Mouse (Mus musculus) kidney, postnatal 0 days (tissue): ENCODE results near the gene Slc5a1. TPM values are rescaled to one million over a fixed set of nuclear protein-coding genes. Genes with fewer than 3 reads are reported as not detected.

ENCODE experiments used
- ATAC-seq: fragments of 200-750 bp; cut with Nextera tagmentation; replicated peaks from 2 replicates; pipeline ENCODE4 v1.8.0; 2017; ENCODE audit warnings: low read depth, moderate number of reproducible peaks, moderate TSS enrichment, moderate library complexity; ENCODE audit not compliant: low FRiP score
- DNase-seq: peaks from one replicate; pipeline ENCODE4 v3.0.0-alpha.2; 2016; ENCODE audit warnings: low spot score
- H3K27ac ChIP-seq: fragments of 300-500 bp; sonication (generic); 2 replicates; pipeline ENCODE4 v1.5.1; 2014; ENCODE audit warnings: mild to moderate bottlenecking
- H3K27me3 ChIP-seq: fragments of 300-500 bp; sonication (generic); 2 replicates; pipeline ENCODE4 v1.6.1; 2014; ENCODE audit warnings: low read length, mixed read lengths; ENCODE audit not compliant: insufficient read depth
- H3K36me3 ChIP-seq: fragments of 300-500 bp; sonication (generic); 2 replicates; pipeline ENCODE4 v1.6.1; 2014; ENCODE audit warnings: low read length, mixed read lengths; ENCODE audit not compliant: insufficient read depth
- H3K4me1 ChIP-seq: fragments of 300-500 bp; sonication (generic); replicated peaks from 2 replicates; pipeline ENCODE4 v1.6.1; 2014; ENCODE audit warnings: antibody characterized with exemption, low read length, mixed read lengths; ENCODE audit not compliant: insufficient read depth
- H3K4me2 ChIP-seq: fragments of 300-500 bp; sonication (generic); 2 replicates; pipeline ENCODE4 v1.6.1; 2014; ENCODE audit warnings: mild to moderate bottlenecking, low read length, moderate library complexity, mixed read lengths
- H3K4me3 ChIP-seq: fragments of 300-500 bp; sonication (generic); replicated peaks from 2 replicates; pipeline ENCODE4 v1.5.1; 2014; ENCODE audit warnings: low read depth, low read length
- H3K9ac ChIP-seq: fragments of 300-500 bp; sonication (generic); 2 replicates; pipeline ENCODE4 v1.6.1; 2014; ENCODE audit warnings: low read depth, low read length
- H3K9me3 ChIP-seq: fragments of 300-500 bp; sonication (generic); replicated peaks from 2 replicates; pipeline ENCODE4 v1.6.1; 2016; ENCODE audit warnings: low read length, inconsistent platforms, mixed read lengths
- CTCF ChIP-seq: IDR thresholded peaks from 2 replicates; pipeline ENCODE4 v1.5.1; 2016; ENCODE audit warnings: antibody characterized with exemption, low read depth, mild to moderate bottlenecking, moderate library complexity
- WGBS: fragments of 180-500 bp; shearing (Covaris S2); extraction: QIAGEN DNeasy Blood & Tissue Kit; methylation state at CpG from one replicate; pipeline ENCODE4 v1.1.7; 2014; 5-methylcytosine and 5-hydroxymethylcytosine counted together
- polyA plus RNA-seq: library from polyadenylated mRNA; unstranded; fragments of >200 nt; fragmentation: Nextera tagmentation; extraction: Ambion mirVana; gene quantifications from 2 replicates; pipeline ENCODE4 v1.2.1, GENCODE M21; 2015

The Slc5a1 gene
- polyA plus RNA-seq, 1 experiment from 2014 or later: 21.2 TPM

GRCm38 (mm10) chr5:33142790-33143455 is 38.9 kb downstream of the Slc5a1 start:
- DNase-seq: peak; percentile 90
- 36% methylated on average over 7 of the region's 7 CpGs for WGBS
- TF ChIP-seq CTCF: peak; percentile 84
- Histone ChIP-seq H3K9me3 (no peaks in the 10 kb centered on the region), H3K27me3 (no peaks in the 10 kb centered on the region), H3K36me3 (no peaks in the 10 kb centered on the region), H3K9ac (no peak overlapping the region), H3K4me3 (no peak overlapping the region), H3K4me1 (no peaks in the 10 kb centered on the region), H3K4me2 (no peak overlapping the region), H3K27ac (no peak overlapping the region)
- no peak for ATAC-seq

GRCm38 (mm10) chr5:33144025-33144424 is 40.0 kb downstream of the Slc5a1 start:
- ATAC-seq (peak; percentile 29; the same call in 1 of the 2 replicates), DNase-seq (peak; percentile 41)
- Histone ChIP-seq H3K9ac (no peak overlapping the region), H3K4me3 (no peak overlapping the region), H3K9me3 (no peaks in the 10 kb centered on the region), H3K27ac (no peak overlapping the region), H3K4me1 (no peaks in the 10 kb centered on the region), H3K36me3 (no peaks in the 10 kb centered on the region), H3K4me2 (no peak overlapping the region), H3K27me3 (no peaks in the 10 kb centered on the region)
- WGBS: 48% methylated on average over 5 of the region's 5 CpGs
- TF ChIP-seq CTCF: peak; percentile 73

- DNase-seq: no peak
- H3K27me3 ChIP-seq: no peaks in the 10 kb centered on the region
- no peak overlapping the region for H3K4me3 ChIP-seq
- H3K9ac ChIP-seq: no peak overlapping the region
- H3K27ac ChIP-seq: no peak overlapping the region
- H3K9me3 ChIP-seq: no peaks in the 10 kb centered on the region
- TF ChIP-seq CTCF: no peak
- WGBS: 84% methylated on average over 9 of the region's 9 CpGs
- H3K36me3 ChIP-seq: no peaks in the 10 kb centered on the region
- no peak overlapping the region for H3K4me2 ChIP-seq
- H3K4me1 ChIP-seq: no peaks in the 10 kb centered on the region
- ATAC-seq: no peak
These were observed 42.8 kb downstream of the Slc5a1 start for GRCm38 (mm10) chr5:33146837-33147236.

GRCm38 (mm10) chr5:33147691-33148090 is 43.7 kb downstream of the Slc5a1 start:
- Histone ChIP-seq H3K4me1 (no peaks in the 10 kb centered on the region), H3K36me3 (no peaks in the 10 kb centered on the region), H3K4me3 (no peak overlapping the region), H3K4me2 (no peak overlapping the region), H3K27ac (no peak overlapping the region), H3K9ac (no peak overlapping the region), H3K27me3 (no peaks in the 10 kb centered on the region), H3K9me3 (no peaks in the 10 kb centered on the region)
- ATAC-seq (no peak), DNase-seq (no peak)
- TF ChIP-seq CTCF: no peak
- 77% methylated on average over 6 of the region's 6 CpGs for WGBS

- Histone ChIP-seq H3K36me3 (no peaks in the 10 kb centered on the region), H3K27me3 (no peaks in the 10 kb centered on the region), H3K27ac (no peak overlapping the region), H3K4me3 (no peak overlapping the region), H3K4me1 (no peaks in the 10 kb centered on the region), H3K9ac (no peak overlapping the region), H3K4me2 (no peak overlapping the region), H3K9me3 (no peaks in the 10 kb centered on the region)
- ATAC-seq (no peak), DNase-seq (no peak)
- 28% methylated on average over 7 of the region's 7 CpGs for WGBS
- TF ChIP-seq CTCF: no peak
These were observed 89.5 kb downstream of the Slc5a1 start for GRCm38 (mm10) chr5:33193567-33193966.

- Histone ChIP-seq H3K4me3 (no peak overlapping the region), H3K9me3 (no peaks in the 10 kb centered on the region), H3K4me2 (no peak overlapping the region), H3K27me3 (no peaks in the 10 kb centered on the region), H3K4me1 (no peaks in the 10 kb centered on the region), H3K9ac (no peak overlapping the region), H3K27ac (no peak overlapping the region), H3K36me3 (no peaks in the 10 kb centered on the region)
- ATAC-seq (no peak), DNase-seq (no peak)
- 59% methylated on average over 9 of the region's 9 CpGs for WGBS
- TF ChIP-seq CTCF: no peak
These were observed 91.3 kb downstream of the Slc5a1 start for GRCm38 (mm10) chr5:33195246-33195852.
